Mouse (Mus musculus): ENCODE measurements around the gene Ticam1. TPM values are rescaled to one million over a fixed set of nuclear protein-coding genes. Genes with fewer than 3 reads are reported as not detected.
"Not testable (repeated sequence)": the region's sequence is repeated elsewhere in the genome, so short reads cannot be mapped to it uniquely, and the experiment has no call there.

Ticam1 gene
- total RNA-seq, 1 experiment = 2.8 TPM

DNA sequence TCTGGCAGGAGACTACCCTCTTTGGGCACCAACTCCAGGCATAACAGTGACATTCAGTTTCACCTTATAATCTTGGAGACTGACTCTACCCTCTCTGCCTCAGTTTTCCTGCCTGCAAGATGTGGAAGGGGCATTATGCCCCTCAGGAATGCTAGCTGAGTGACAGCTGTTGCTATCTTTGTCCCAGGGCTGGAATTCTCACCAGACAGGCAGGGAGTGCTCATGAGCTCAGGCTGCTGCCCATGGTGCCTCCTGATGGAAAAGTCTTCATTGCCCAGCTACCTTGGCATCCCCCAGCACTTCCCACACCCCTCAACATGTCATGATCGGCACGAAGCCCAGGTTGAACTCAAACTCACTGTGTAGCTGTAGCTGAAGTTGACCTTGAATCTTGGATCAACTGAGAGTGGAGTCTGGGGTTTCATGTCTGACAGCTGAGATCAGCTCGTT, 13.9 kb downstream of the Ticam1 start:
- Histone ChIP-seq H3K4me3 (ENCODE audit: insufficient read depth in 1 of 2, low read depth in 1 of 2, low read length in 2 of 2, poor library complexity in 1 of 2, severe bottlenecking in 1 of 2) (no peak overlapping the region), H3K27ac (ENCODE audit: insufficient read depth, low read depth, low read length, poor library complexity, severe bottlenecking) (no peak overlapping the region), H3K36me3 (ENCODE audit: control insufficient read depth, insufficient read depth, low read length, poor library complexity, severe bottlenecking) (peaks cover 38% of the 10 kb centered on the region), H3K9ac (ENCODE audit: insufficient read depth, low read depth, low read length, poor library complexity, severe bottlenecking) (no peak overlapping the region), H3K4me1 (ENCODE audit: control insufficient read depth in 2 of 2, insufficient read depth in 2 of 2, low read length in 2 of 2, poor library complexity in 1 of 2) (peaks cover 5 to 30% of the 10 kb centered on the region in 2 experiments; a peak in 3 of 4 replicates), H3K9me3 (ENCODE audit: control insufficient read depth, insufficient read depth, low read depth, low read length) (no peaks in the 10 kb centered on the region)
- in situ Hi-C loops (cut with MboI; ENCODE audit: low sequenced_read_pairs in 2 of 2, unreplicated experiment in 2 of 2) = no loop called here
- DNase-seq (ENCODE audit: low read depth, low spot score) = no peak
- TF ChIP-seq MAFK (IDR thresholded peaks at IDR 0.05; ENCODE audit: insufficient read depth, low read depth, low read length) (no peak), ZC3H11A (IDR thresholded peaks at IDR 0.05; ENCODE audit: borderline replicate concordance, low read depth, low read length) (no peak), HCFC1 (IDR thresholded peaks at IDR 0.05; ENCODE audit: borderline replicate concordance, insufficient read depth, low read length) (no peak), CHD2 (IDR thresholded peaks at IDR 0.05; ENCODE audit: low read depth, low read length) (no peak), ZNF384 (IDR thresholded peaks at IDR 0.05; ENCODE audit: low read depth, low read length) (no peak)

DNA sequence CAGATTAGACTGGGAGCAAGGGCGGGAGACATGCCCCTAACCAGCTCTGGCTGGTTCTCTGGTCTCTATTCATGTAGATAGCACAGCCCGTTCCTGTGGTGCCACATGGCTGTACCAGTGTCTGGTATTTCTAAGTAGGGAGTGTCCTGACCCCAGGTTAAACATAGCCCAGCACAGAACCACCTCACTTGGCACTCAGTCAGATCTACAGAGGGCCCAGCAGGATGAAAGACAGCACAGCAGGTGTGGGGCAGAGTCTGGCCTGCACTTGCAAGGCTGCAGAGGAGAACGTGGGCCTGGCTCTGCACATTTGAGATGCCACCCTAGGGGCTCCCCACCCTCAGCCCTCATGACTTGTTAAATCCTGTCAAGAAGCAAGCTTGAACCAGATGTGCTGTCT, 15.4 kb downstream of the Ticam1 start:
- no peak overlapping the region for H3K4me3 ChIP-seq (ENCODE audit: insufficient read depth in 1 of 2, low read depth in 1 of 2, low read length in 2 of 2, poor library complexity in 1 of 2, severe bottlenecking in 1 of 2)
- H3K27ac ChIP-seq (ENCODE audit: insufficient read depth, low read depth, low read length, poor library complexity, severe bottlenecking) = no peak overlapping the region
- TF ChIP-seq MAFK (IDR thresholded peaks at IDR 0.05; ENCODE audit: insufficient read depth, low read depth, low read length) (no peak), HCFC1 (IDR thresholded peaks at IDR 0.05; ENCODE audit: borderline replicate concordance, insufficient read depth, low read length) (no peak), ZNF384 (IDR thresholded peaks at IDR 0.05; ENCODE audit: low read depth, low read length) (no peak), ZC3H11A (IDR thresholded peaks at IDR 0.05; ENCODE audit: borderline replicate concordance, low read depth, low read length) (no peak), CHD2 (IDR thresholded peaks at IDR 0.05; ENCODE audit: low read depth, low read length) (no peak)
- no peak for DNase-seq (ENCODE audit: low read depth, low spot score)
- peaks cover 5 to 25% of the 10 kb centered on the region in 2 experiments; a peak in 3 of 4 replicates for H3K4me1 ChIP-seq (ENCODE audit: control insufficient read depth in 2 of 2, insufficient read depth in 2 of 2, low read length in 2 of 2, poor library complexity in 1 of 2)
- in situ Hi-C loops (cut with MboI; ENCODE audit: low sequenced_read_pairs in 2 of 2, unreplicated experiment in 2 of 2) = no loop called here
- H3K9ac ChIP-seq (ENCODE audit: insufficient read depth, low read depth, low read length, poor library complexity, severe bottlenecking) = no peak overlapping the region; the same call in 1 of the 2 replicates
- no peaks in the 10 kb centered on the region for H3K9me3 ChIP-seq (ENCODE audit: control insufficient read depth, insufficient read depth, low read depth, low read length)
- peaks cover 38% of the 10 kb centered on the region for H3K36me3 ChIP-seq (ENCODE audit: control insufficient read depth, insufficient read depth, low read length, poor library complexity, severe bottlenecking)

DNA sequence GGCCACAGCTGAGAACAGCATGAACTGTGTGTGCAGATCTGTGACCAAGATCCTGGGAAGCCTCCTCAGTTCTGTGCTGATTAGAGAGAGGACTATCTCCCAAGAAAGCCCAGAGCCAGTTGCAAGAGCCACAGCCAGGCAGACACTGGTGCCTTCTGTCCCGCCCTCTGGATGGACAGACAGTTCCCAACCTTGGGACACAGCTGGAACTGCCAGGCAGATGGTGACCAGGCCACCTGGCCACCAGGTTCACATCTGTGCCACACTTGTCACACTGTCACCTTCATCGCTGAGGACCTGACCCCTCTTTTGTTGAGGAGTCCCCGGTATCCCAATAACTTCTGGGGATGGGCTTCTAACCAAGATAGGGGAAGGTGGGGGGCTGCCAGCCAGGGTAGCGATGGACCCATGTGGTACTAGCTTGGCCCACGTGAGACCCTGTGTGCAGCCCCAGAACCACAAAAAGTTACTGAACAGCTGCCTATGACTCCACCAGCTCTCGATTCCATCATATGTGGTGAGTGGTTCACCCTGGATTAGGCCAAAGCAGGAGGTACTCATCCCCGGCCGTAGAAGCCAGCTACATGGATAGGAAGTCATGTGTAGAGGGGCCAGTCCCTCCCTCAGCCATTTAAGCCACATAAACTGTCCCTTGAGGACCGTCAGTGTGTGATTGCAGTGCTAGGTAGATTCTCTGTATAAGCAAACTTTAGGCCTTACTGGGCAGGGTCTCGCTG, 17.1 kb downstream of the Ticam1 start:
- Histone ChIP-seq H3K4me1 (ENCODE audit: control insufficient read depth in 2 of 2, insufficient read depth in 2 of 2, low read length in 2 of 2, poor library complexity in 1 of 2) (peaks cover 5 to 22% of the 10 kb centered on the region in 2 experiments), H3K27ac (ENCODE audit: insufficient read depth, low read depth, low read length, poor library complexity, severe bottlenecking) (no peak overlapping the region), H3K4me3 (ENCODE audit: insufficient read depth in 1 of 2, low read depth in 1 of 2, low read length in 2 of 2, poor library complexity in 1 of 2, severe bottlenecking in 1 of 2) (no peak overlapping the region), H3K9me3 (ENCODE audit: control insufficient read depth, insufficient read depth, low read depth, low read length) (no peaks in the 10 kb centered on the region), H3K36me3 (ENCODE audit: control insufficient read depth, insufficient read depth, low read length, poor library complexity, severe bottlenecking) (peaks cover 38% of the 10 kb centered on the region), H3K9ac (ENCODE audit: insufficient read depth, low read depth, low read length, poor library complexity, severe bottlenecking) (no peak overlapping the region)
- in situ Hi-C loops (cut with MboI; ENCODE audit: low sequenced_read_pairs in 2 of 2, unreplicated experiment in 2 of 2) = no loop called here
- no peak for TF ChIP-seq ZC3H11A (IDR thresholded peaks at IDR 0.05; ENCODE audit: borderline replicate concordance, low read depth, low read length)
- no peak for DNase-seq (ENCODE audit: low read depth, low spot score)

DNA sequence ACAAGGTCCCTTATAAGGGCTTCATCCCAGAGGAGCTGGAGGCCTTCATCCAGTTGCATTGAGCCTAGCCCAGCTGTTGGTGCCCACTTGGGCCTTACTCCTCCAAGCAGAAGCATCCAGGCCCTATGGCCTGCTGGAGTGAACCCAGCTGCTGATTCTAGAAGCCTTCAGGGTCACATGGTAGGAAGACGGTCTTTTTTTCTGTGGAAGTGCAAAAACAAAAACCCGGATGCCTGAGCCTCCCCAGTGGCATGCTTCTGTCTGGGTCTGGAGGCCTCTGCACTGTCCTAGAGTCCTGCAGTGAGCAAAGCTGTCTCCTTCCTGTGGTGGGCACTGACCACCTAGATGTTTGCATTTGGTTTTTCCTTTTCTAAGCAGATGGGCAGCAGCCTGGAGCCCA, 17.8 kb downstream of the Ticam1 start:
- H3K27ac ChIP-seq (ENCODE audit: insufficient read depth, low read depth, low read length, poor library complexity, severe bottlenecking); in situ Hi-C loops (cut with MboI; ENCODE audit: low sequenced_read_pairs in 2 of 2, unreplicated experiment in 2 of 2); H3K9me3 ChIP-seq (ENCODE audit: control insufficient read depth, insufficient read depth, low read depth, low read length); DNase-seq (ENCODE audit: low read depth, low spot score); H3K9ac ChIP-seq (ENCODE audit: insufficient read depth, low read depth, low read length, poor library complexity, severe bottlenecking): not testable (repeated sequence)
- Histone ChIP-seq H3K36me3 (ENCODE audit: control insufficient read depth, insufficient read depth, low read length, poor library complexity, severe bottlenecking) (peaks cover 38% of the 10 kb centered on the region), H3K4me1 (ENCODE audit: control insufficient read depth in 2 of 2, insufficient read depth in 2 of 2, low read length in 2 of 2, poor library complexity in 1 of 2) (peaks cover 5 to 22% of the 10 kb centered on the region in 2 experiments), H3K4me3 (ENCODE audit: insufficient read depth in 1 of 2, low read depth in 1 of 2, low read length in 2 of 2, poor library complexity in 1 of 2, severe bottlenecking in 1 of 2) (peak overlapping the region in 1 of 2 experiments; percentile 31; a peak in 1 of 4 replicates)

DNA sequence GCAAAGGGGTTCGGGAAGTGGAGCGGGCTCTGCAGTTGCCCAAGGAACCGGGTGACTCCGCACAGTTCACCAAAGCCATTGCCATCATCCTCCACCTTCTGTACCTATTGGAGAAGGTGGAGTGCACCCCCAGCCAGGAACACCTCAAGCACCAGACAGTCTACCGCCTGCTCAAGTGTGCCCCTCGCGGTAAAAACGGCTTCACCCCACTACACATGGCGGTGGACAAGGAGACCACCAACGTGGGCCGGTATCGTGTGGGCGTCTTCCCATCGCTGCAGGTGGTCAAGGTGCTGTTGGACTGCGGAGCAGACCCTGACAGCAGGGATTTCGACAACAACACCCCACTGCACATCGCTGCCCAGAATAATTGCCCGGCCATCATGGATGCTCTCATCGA, 18.3 kb downstream of the Ticam1 start:
- peak overlapping the region; percentile 14; the same call in 1 of the 2 replicates for H3K9ac ChIP-seq (ENCODE audit: insufficient read depth, low read depth, low read length, poor library complexity, severe bottlenecking)

More for the DNA sequence above, 18.3 kb downstream of the Ticam1 start:
- Histone ChIP-seq H3K4me3 (ENCODE audit: insufficient read depth in 1 of 2, low read depth in 1 of 2, low read length in 2 of 2, poor library complexity in 1 of 2, severe bottlenecking in 1 of 2) (peak overlapping the region in 1 of 2 experiments; percentile 31; a peak in 2 of 4 replicates), H3K4me1 (ENCODE audit: control insufficient read depth in 2 of 2, insufficient read depth in 2 of 2, low read length in 2 of 2, poor library complexity in 1 of 2) (peaks cover 5 to 22% of the 10 kb centered on the region in 2 experiments), H3K36me3 (ENCODE audit: control insufficient read depth, insufficient read depth, low read length, poor library complexity, severe bottlenecking) (peaks cover 38% of the 10 kb centered on the region)
- H3K27ac ChIP-seq (ENCODE audit: insufficient read depth, low read depth, low read length, poor library complexity, severe bottlenecking); DNase-seq (ENCODE audit: low read depth, low spot score); H3K9me3 ChIP-seq (ENCODE audit: control insufficient read depth, insufficient read depth, low read depth, low read length); in situ Hi-C loops (cut with MboI; ENCODE audit: low sequenced_read_pairs in 2 of 2, unreplicated experiment in 2 of 2): not testable (repeated sequence)

Measured in ES-E14 (cell line).